Mouse (Mus musculus): ENCODE measurements around the gene Slc25a26. TPM values are rescaled to one million over a fixed set of nuclear protein-coding genes. Genes with fewer than 3 reads are reported as not detected.
A peak's percentile ranks its signal among the peaks of the same experiment; 100 is the strongest.

The Slc25a26 gene
- polyA plus RNA-seq, 1 experiment from 2014 or later: 8.8 TPM

DNA sequence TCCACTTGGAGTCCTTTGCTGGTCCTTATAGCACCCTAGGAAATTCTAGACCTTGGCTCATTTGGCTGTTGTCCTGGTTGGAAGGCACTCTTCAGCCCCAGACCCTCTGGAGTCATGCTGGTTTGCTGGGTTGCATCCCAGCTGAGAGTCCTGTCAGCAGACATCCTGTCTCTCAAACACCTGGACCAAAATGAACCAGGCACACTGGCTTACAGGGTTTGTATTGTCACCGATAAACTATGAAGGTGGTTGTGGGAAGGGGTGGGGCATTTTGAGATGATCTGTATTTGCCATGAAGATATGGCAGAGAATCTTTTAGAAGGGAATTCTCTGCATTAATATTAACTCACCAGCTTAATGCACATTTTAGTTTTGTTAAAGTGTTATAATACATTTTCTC, 60.8 kb downstream of the Slc25a26 start:
- H3K9ac ChIP-seq (replicated peaks): no peak overlapping the region
- no peak for ATAC-seq (ENCODE audit: low FRiP score, low read depth)
- H3K9me3 ChIP-seq: no peaks in the 10 kb centered on the region
- H3K4me3 ChIP-seq: no peak overlapping the region
- no peaks in the 10 kb centered on the region for H3K27me3 ChIP-seq
- H3K36me3 ChIP-seq: no peaks in the 10 kb centered on the region
- 97% methylated on average over 1 of the region's 1 CpGs for WGBS
- H3K4me1 ChIP-seq: peaks cover 3% of the 10 kb centered on the region; the same call in 1 of the 2 replicates
- H3K4me2 ChIP-seq (replicated peaks): no peak overlapping the region
- H3K27ac ChIP-seq (replicated peaks): no peak overlapping the region

- Histone ChIP-seq H3K27ac (replicated peaks) (no peak overlapping the region), H3K36me3 (no peaks in the 10 kb centered on the region), H3K27me3 (no peaks in the 10 kb centered on the region), H3K4me1 (peaks cover 3% of the 10 kb centered on the region; the same call in 1 of the 2 replicates), H3K9ac (replicated peaks) (no peak overlapping the region), H3K4me3 (no peak overlapping the region), H3K4me2 (replicated peaks) (no peak overlapping the region), H3K9me3 (no peaks in the 10 kb centered on the region)
- 71% methylated on average over 1 of the region's 1 CpGs for WGBS
- ATAC-seq (ENCODE audit: low FRiP score, low read depth): no peak
Measured at GRCm38 (mm10) chr6:94561346-94561745, 61.2 kb downstream of the Slc25a26 start.

GRCm38 (mm10) chr6:94563203-94563940, 63.2 kb downstream of the Slc25a26 start:
- H3K27ac ChIP-seq (replicated peaks): no peak overlapping the region

DNA sequence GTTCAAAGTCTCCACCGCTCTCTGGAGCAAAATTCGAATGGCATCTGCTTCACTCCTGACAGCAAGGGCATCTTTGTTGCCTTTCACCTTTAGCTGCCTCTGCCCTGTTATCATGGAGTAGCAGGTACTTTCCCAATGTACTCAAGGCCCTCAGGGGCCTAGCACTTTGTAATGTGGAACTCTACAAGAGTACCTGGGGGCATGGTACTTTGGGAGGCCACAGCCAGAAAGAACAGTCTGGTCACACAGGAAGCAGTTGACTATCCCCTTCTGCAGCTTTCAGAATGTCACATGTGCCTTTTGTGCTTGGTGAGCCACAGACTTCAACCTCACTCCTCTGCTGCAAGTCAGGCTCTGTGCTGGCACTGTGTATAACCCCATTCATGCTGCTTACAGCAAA, 65.6 kb downstream of the Slc25a26 start:
- H3K27me3 ChIP-seq: no peaks in the 10 kb centered on the region
- ATAC-seq (ENCODE audit: low FRiP score, low read depth): no peak
- WGBS: 92% methylated on average over 2 of the region's 2 CpGs
- no peak overlapping the region for H3K4me3 ChIP-seq
- no peak overlapping the region for H3K9ac ChIP-seq (replicated peaks)
- no peak overlapping the region for H3K27ac ChIP-seq (replicated peaks)
- no peaks in the 10 kb centered on the region for H3K36me3 ChIP-seq
- no peaks in the 10 kb centered on the region for H3K9me3 ChIP-seq
- H3K4me2 ChIP-seq (replicated peaks): no peak overlapping the region
- peaks cover 3% of the 10 kb centered on the region; the same call in 1 of the 2 replicates for H3K4me1 ChIP-seq

More at GRCm38 (mm10) chr6:94563203-94563940, 63.2 kb downstream of the Slc25a26 start:
- H3K4me1 ChIP-seq: peaks cover 3% of the 10 kb centered on the region; the same call in 1 of the 2 replicates
- no peaks in the 10 kb centered on the region for H3K9me3 ChIP-seq
- no peak for ATAC-seq (ENCODE audit: low FRiP score, low read depth)
- WGBS: 61% methylated on average over 8 of the region's 8 CpGs
- no peaks in the 10 kb centered on the region for H3K27me3 ChIP-seq
- no peak overlapping the region for H3K4me3 ChIP-seq
- H3K4me2 ChIP-seq (replicated peaks): no peak overlapping the region
- H3K9ac ChIP-seq (replicated peaks): no peak overlapping the region
- no peaks in the 10 kb centered on the region for H3K36me3 ChIP-seq

- no peak overlapping the region for H3K9ac ChIP-seq (replicated peaks)
- H3K9me3 ChIP-seq: no peaks in the 10 kb centered on the region
- H3K27ac ChIP-seq (replicated peaks): no peak overlapping the region
- no peak overlapping the region for H3K4me3 ChIP-seq
- ATAC-seq (ENCODE audit: low FRiP score, low read depth): no peak
- 99% methylated on average over 2 of the region's 2 CpGs for WGBS
- no peaks in the 10 kb centered on the region for H3K36me3 ChIP-seq
- no peaks in the 10 kb centered on the region for H3K27me3 ChIP-seq
- H3K4me1 ChIP-seq: peaks cover under 1% of the 10 kb centered on the region; the same call in 1 of the 2 replicates
- no peak overlapping the region for H3K4me2 ChIP-seq (replicated peaks)
Measured at GRCm38 (mm10) chr6:94568040-94568439, 67.9 kb downstream of the Slc25a26 start.

DNA sequence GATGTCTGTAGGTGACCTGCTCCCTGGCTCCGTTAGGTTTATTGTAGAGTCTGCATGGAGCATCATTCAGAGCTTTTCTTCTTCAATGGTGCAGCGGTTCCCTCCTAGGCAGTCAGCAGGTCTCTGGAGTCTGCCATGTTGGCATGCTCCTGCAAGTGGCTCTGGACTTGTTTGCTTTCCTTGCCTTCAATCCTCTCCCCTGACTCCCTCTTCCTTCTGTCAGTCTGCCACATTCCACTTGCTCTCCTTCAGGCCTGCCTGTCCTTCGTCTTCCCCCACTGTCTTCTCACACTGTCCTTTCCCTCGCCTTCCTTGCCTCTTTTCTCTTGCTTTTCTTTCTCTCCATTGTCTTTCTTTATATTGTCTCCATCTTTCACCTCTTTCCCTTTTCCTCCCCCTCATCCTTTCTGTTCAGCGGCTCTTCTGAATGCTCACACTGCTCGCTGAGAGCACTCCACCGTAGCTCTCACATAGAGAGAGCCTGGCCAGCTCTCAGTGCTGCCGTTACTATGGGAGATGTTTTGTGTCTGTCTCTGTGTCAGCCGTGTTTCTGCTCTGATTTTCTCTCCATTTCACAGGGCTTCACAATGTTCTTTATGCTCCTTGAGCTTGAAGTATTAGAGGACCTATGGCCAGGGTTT, 75.5 kb downstream of the Slc25a26 start:
- Histone ChIP-seq H3K4me1 (peaks cover 38% of the 10 kb centered on the region), H3K9me3 (no peaks in the 10 kb centered on the region), H3K9ac (replicated peaks) (no peak overlapping the region), H3K27me3 (no peaks in the 10 kb centered on the region), H3K36me3 (no peaks in the 10 kb centered on the region), H3K4me3 (no peak overlapping the region), H3K27ac (replicated peaks) (peak overlapping the region; percentile 54), H3K4me2 (replicated peaks) (no peak overlapping the region)
- ATAC-seq (ENCODE audit: low FRiP score, low read depth): no peak; the same call in 1 of the 2 replicates
- 34% methylated on average over 9 of the region's 9 CpGs for WGBS

DNA sequence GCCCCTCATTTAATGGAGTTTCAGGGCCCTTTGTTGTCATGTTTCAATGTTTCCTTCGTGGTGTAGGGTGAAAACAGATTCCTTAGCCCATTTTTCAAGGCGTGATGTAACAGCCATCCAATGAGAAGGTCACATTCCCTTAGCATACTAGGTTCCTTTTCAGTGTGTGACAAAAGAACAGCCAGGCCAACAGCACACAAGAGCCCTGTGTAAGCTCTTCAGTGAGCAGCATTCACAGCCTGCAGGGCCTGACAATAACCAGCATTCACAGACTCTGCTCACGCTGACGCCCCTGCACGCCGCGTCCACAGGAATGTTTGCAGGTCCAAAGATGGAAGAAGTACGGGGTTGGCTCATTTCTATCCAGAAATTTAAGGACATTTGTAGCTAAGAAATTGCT, 77.9 kb downstream of the Slc25a26 start:
- Histone ChIP-seq H3K9ac (replicated peaks) (no peak overlapping the region), H3K4me2 (replicated peaks) (no peak overlapping the region), H3K27ac (replicated peaks) (peak overlapping the region; percentile 57), H3K4me1 (peaks cover 46% of the 10 kb centered on the region), H3K4me3 (no peak overlapping the region), H3K36me3 (no peaks in the 10 kb centered on the region), H3K27me3 (no peaks in the 10 kb centered on the region), H3K9me3 (no peaks in the 10 kb centered on the region)
- 17% methylated on average over 8 of the region's 8 CpGs for WGBS
- peak; percentile 94 for ATAC-seq (ENCODE audit: low FRiP score, low read depth)

DNA sequence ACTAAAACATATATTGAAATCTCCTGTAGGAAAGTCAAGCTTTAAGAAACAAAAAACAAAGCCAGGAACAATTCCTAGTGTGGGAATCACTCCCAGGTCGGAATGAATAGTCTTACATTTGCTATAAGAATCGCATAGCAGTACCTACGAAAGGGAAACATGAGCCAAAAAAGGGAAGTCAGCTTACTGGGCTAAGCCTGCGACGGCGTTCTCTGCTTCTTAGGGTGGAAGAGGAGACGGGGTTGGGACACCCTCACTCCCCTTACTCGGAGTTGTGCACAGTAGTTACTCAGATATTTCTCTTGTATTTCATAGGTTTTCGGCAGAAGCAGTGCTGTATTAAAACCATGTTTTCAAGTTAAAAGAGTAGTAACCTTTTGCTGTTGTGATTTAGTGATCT, 81.9 kb downstream of the Slc25a26 start:
- Histone ChIP-seq H3K4me1 (peaks cover 31% of the 10 kb centered on the region), H3K27me3 (no peaks in the 10 kb centered on the region), H3K36me3 (no peaks in the 10 kb centered on the region), H3K9me3 (no peaks in the 10 kb centered on the region), H3K9ac (replicated peaks) (no peak overlapping the region), H3K4me3 (no peak overlapping the region), H3K4me2 (replicated peaks) (no peak overlapping the region), H3K27ac (replicated peaks) (no peak overlapping the region)
- ATAC-seq (ENCODE audit: low FRiP score, low read depth): no peak
- WGBS: 92% methylated on average over 9 of the region's 9 CpGs

DNA sequence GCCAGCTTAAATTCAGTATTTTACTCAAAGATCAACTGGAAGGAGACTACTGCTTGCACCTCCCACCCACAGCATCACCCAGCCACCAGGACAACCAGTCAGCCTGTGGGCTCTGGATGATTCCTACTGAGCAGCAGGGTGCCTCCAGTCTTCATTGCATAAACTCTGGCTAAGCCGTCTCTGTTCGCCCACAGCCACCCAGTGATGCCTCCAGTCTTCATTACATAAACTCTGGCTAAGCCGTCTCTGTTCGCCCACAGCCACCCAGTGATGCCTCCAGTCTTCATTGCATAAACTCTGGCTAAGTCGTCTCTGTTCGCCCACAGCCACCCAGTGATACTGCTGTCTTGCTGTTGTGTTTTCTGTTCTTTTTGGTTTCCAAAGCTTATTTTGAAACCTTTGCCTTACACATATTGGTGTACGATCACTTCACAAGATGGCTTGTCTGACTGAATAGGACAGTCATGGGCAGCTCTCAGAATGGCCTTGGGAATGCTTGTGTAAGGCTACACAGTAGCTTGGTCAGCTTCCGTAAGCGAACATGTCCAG, 84.1 kb downstream of the Slc25a26 start:
- no peak overlapping the region for H3K4me3 ChIP-seq
- H3K27ac ChIP-seq (replicated peaks): no peak overlapping the region
- no peak overlapping the region for H3K9ac ChIP-seq (replicated peaks)
- no peak overlapping the region for H3K4me2 ChIP-seq (replicated peaks)
- H3K36me3 ChIP-seq: no peaks in the 10 kb centered on the region
- H3K27me3 ChIP-seq: no peaks in the 10 kb centered on the region
- 0 out of 2 replicates have a peak, but pooled peaks cover 2% of the 10 kb centered on the region for H3K9me3 ChIP-seq
- ATAC-seq (ENCODE audit: low FRiP score, low read depth): no peak
- H3K4me1 ChIP-seq: peaks cover 13% of the 10 kb centered on the region; the same call in 1 of the 2 replicates
- 93% methylated on average over 9 of the region's 9 CpGs for WGBS

DNA sequence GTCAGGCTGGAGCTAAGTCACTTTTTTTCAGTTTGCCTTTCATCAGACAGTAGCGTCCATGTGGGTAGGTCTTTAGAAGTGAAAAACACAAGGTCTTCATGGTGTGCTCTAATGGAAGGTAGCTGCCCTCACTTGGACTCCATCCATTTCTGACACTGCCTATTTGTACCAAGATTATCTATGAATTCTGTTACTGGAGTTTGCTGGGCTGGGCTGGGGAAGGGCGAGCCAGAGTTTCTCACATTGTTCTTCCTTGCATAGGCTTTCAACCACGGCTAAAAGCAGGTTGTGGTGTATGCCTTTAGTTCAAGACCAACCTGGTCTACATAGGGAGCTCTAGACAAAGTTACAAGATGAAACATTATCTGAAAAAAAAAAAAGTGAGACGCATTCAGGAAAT, 84.8 kb downstream of the Slc25a26 start:
- Histone ChIP-seq H3K4me1 (peaks cover 12% of the 10 kb centered on the region; the same call in 1 of the 2 replicates), H3K9ac (replicated peaks) (no peak overlapping the region), H3K36me3 (no peaks in the 10 kb centered on the region), H3K9me3 (0 out of 2 replicates have a peak, but pooled peaks cover 2% of the 10 kb centered on the region), H3K27me3 (no peaks in the 10 kb centered on the region), H3K27ac (replicated peaks) (no peak overlapping the region), H3K4me3 (no peak overlapping the region), H3K4me2 (replicated peaks) (no peak overlapping the region)
- no peak for ATAC-seq (ENCODE audit: low FRiP score, low read depth)
- 89% methylated on average over 4 of the region's 4 CpGs for WGBS

- H3K27me3 ChIP-seq: no peaks in the 10 kb centered on the region
- H3K9me3 ChIP-seq: 0 out of 2 replicates have a peak, but pooled peaks cover 2% of the 10 kb centered on the region
- H3K4me1 ChIP-seq: peaks cover 14% of the 10 kb centered on the region
- H3K4me2 ChIP-seq (replicated peaks): no peak overlapping the region
- 94% methylated on average over 4 of the region's 4 CpGs for WGBS
- H3K36me3 ChIP-seq: no peaks in the 10 kb centered on the region
- H3K4me3 ChIP-seq: no peak overlapping the region
- no peak overlapping the region for H3K27ac ChIP-seq (replicated peaks)
- H3K9ac ChIP-seq (replicated peaks): no peak overlapping the region
- no peak for ATAC-seq (ENCODE audit: low FRiP score, low read depth)
Measured at GRCm38 (mm10) chr6:94588365-94588764, 88.2 kb downstream of the Slc25a26 start.

DNA sequence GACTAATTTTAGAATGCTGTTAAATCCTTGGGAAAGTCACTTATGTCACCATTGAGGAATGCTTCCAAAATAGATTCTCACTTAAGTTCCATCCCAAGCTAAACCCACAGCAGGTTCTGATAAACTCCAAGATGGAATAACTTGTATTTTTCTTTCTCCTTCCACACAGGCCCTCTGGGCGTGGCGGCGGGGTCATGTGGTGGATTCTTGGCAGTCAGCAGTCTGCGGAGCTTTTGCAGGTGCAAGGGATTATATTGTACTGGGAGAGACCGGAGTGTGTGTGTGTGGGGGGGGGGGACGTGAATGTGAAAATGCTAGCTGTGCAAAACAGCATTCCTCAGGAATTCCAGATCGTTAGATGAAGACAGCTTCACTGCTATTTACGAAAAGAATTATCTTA, 92.1 kb downstream of the Slc25a26 start:
- no peak for ATAC-seq (ENCODE audit: low FRiP score, low read depth)
- Histone ChIP-seq H3K4me2 (replicated peaks) (no peak overlapping the region), H3K4me1 (peaks cover 10% of the 10 kb centered on the region), H3K27ac (replicated peaks) (no peak overlapping the region), H3K4me3 (no peak overlapping the region), H3K36me3 (no peaks in the 10 kb centered on the region), H3K9me3 (0 out of 2 replicates have a peak, but pooled peaks cover 2% of the 10 kb centered on the region), H3K27me3 (no peaks in the 10 kb centered on the region), H3K9ac (replicated peaks) (no peak overlapping the region)
- WGBS: 44% methylated on average over 8 of the region's 8 CpGs

Data from midbrain, embryonic 12.5 days (tissue).